Mouse (Mus musculus): ENCODE measurements at regions not wholly inside any gene's neighbourhood (a gene's known extent, or its start where the extent isn't known, plus 50 kb on each side); places are given as distances from the start of the nearest gene placed in this dataset.
A peak's percentile ranks its signal among the peaks of the same experiment; 100 is the strongest.
"Not testable (repeated sequence)": the region's sequence is repeated elsewhere in the genome, so short reads cannot be mapped to it uniquely, and the experiment has no call there.

GRCm38 (mm10) chr12:11881809-11882208 lies 380.1 kb upstream of the Fam49a start:
- not testable (repeated sequence) for DNase-seq (ENCODE audit: low read depth, low spot score)

GRCm38 (mm10) chr12:11887291-11887690 lies 374.6 kb upstream of the Fam49a start:
- no peak for DNase-seq (ENCODE audit: low read depth, low spot score)

- DNase-seq (ENCODE audit: low read depth, low spot score): no peak
Observed at GRCm38 (mm10) chr12:11899031-11899430, 362.9 kb upstream of the Fam49a start.

- DNase-seq (ENCODE audit: low read depth, low spot score): peak; percentile 34
Observed at GRCm38 (mm10) chr12:11906588-11906987, 355.4 kb upstream of the Fam49a start.
